Mouse (Mus musculus): ENCODE results near the gene Khnyn. TPM values are rescaled to one million over a fixed set of nuclear protein-coding genes. Genes with fewer than 3 reads are reported as not detected.

The Khnyn gene
- total RNA-seq (2014; rRNA removed) (29.8 and 32.5 TPM in 2 replicates), polyA plus RNA-seq (2012; rRNA removed) (13.3 and 15.4 TPM in 2 replicates)

DNA sequence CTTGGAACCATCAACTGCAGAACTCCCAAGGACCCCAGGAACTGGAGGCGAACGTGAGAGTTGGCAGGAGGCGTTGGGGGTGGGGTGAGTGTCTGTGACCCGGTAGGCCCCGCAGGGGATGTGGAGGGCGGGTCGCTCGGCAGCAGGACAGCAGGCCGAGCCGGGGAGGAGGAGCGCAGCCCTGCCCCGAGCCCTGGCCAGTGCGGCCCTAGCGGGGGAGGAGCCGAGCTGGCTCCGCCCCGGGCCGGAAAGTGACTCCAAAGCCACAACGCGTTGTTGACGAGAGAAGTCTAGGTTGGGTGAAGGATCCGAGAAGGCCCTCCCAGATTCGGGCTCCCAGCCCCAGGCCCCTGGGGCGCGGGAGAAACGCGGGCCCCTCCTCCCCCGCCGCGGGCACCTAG, at the start of gene Khnyn:
TSS of gene Khnyn (plus strand) at position 235 of the 401 bp plus-strand sequence.
- under 1% methylated on average over 30 of the region's 30 CpGs for WGBS
- Histone ChIP-seq H3K27me3 (ENCODE audit: control insufficient read depth, insufficient read depth, low read length) (no peaks in the 10 kb centered on the region), H3K79me2 (ENCODE audit: control insufficient read depth, insufficient read depth, low read length) (peaks cover 9% of the 10 kb centered on the region; the same call in 1 of the 2 replicates), H3K4me1 (ENCODE audit: control insufficient read depth, insufficient read depth, low read length) (peaks cover 20% of the 10 kb centered on the region), H3K9ac (ENCODE audit: low read depth, low read length) (peak within 1 kb of the TSS; percentile 99), H3K4me3 (ENCODE audit: insufficient read depth, low read depth, low read length) (peak within 1 kb of the TSS; percentile 92), H3K27ac (replicated peaks; ENCODE audit: insufficient read depth, low read depth, low read length) (peak within 1 kb of the TSS; percentile 95), H3K36me3 (ENCODE audit: control insufficient read depth, insufficient read depth, low read length) (peaks cover 24% of the 10 kb centered on the region)
- DNase-seq (ENCODE audit: extremely low read depth, low read depth, low spot score): peak; percentile 82
- TF ChIP-seq CTCF (IDR thresholded peaks at IDR 0.05; ENCODE audit: low read depth, low read length) (no peak), POLR2A (IDR thresholded peaks at IDR 0.05; ENCODE audit: extremely low read depth, insufficient read depth, low read length) (peak; percentile 94)

DNA sequence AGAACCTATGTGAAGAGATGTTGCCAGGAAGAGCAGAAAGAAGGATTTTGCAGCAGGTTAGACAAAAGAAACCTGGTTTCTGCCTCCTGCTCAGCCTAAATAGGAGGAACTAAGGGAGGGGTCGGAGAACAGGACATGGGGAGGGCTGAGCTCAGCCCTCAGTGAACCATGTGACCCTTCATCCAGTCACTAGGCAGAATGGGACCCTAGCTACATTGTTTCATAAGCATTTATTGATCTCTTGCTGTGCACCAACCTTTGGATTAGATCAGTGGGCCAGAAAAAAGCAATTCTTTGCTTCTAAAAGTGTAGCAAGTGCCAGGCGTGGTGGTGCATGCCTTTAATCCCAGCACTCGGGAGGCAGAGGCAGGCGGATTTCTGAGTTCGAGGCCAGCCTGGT, 46.4 kb upstream of the Khnyn start:
- Histone ChIP-seq H3K36me3 (ENCODE audit: control insufficient read depth, insufficient read depth, low read length) (no peaks in the 10 kb centered on the region), H3K4me1 (ENCODE audit: control insufficient read depth, insufficient read depth, low read length) (no peaks in the 10 kb centered on the region), H3K4me3 (ENCODE audit: insufficient read depth, low read depth, low read length) (no peak overlapping the region), H3K27me3 (ENCODE audit: control insufficient read depth, insufficient read depth, low read length) (no peaks in the 10 kb centered on the region), H3K27ac (replicated peaks; ENCODE audit: insufficient read depth, low read depth, low read length) (no peak overlapping the region), H3K9ac (ENCODE audit: low read depth, low read length) (no peak overlapping the region), H3K79me2 (ENCODE audit: control insufficient read depth, insufficient read depth, low read length) (no peaks in the 10 kb centered on the region)
- DNase-seq (ENCODE audit: extremely low read depth, low read depth, low spot score): peak; percentile 47
- 35% methylated on average over 5 of the region's 5 CpGs for whole genome bisulfite sequencing
- TF ChIP-seq POLR2A (IDR thresholded peaks at IDR 0.05; ENCODE audit: extremely low read depth, insufficient read depth, low read length) (no peak), CTCF (IDR thresholded peaks at IDR 0.05; ENCODE audit: low read depth, low read length) (no peak)

DNA sequence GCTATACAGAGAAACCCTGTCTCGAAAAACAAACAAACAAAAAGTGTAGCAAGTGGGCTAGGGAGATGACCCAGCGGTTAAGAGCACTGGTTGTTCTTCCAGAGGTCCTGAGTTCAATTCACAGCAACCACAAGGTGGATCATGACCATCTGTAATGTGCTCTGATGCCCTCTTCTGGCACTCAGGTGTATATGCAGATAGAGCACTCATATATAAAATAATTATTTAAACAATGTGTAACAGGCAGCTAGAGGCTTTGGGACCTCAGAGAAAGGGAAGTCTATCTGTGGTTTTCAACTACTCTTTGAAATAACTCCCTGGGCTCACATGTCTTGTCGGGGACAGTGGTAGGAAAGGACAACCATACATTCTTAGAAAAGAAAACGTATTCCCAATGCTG, 46.0 kb upstream of the Khnyn start:
- no peak for DNase-seq (ENCODE audit: extremely low read depth, low read depth, low spot score)

DNA sequence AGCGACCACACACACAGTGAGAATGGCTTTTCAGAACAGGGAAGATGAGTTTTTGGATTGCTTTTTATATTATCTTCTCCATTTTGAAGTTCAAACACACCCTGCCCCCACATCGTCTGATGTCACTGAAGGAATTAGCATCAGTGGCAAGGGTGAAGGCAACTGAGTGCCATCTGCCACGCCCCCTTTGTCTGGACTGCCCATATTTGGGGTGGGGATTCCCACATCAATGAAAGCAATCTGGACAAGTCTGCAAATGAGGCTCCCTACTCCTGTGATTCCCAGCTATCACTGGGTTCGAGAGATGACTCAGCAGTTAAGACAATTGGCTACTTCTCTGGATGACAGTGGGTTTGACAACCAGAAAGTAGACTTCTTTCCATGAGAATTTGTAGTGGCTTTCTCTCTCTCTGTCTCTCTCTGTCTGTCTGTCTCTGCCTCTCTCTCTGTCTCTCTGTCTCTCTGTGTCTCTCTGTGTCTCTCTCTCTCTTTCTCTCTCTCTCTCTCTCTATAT, 43.8 kb upstream of the Khnyn start:
- H3K9ac ChIP-seq (ENCODE audit: low read depth, low read length): no peak overlapping the region
- no peak for TF ChIP-seq CTCF (IDR thresholded peaks at IDR 0.05; ENCODE audit: low read depth, low read length)
- peaks cover 2% of the 10 kb centered on the region; the same call in 1 of the 2 replicates for H3K4me1 ChIP-seq (ENCODE audit: control insufficient read depth, insufficient read depth, low read length)
- WGBS: 77% methylated on average over 4 of the region's 4 CpGs
- no peaks in the 10 kb centered on the region for H3K36me3 ChIP-seq (ENCODE audit: control insufficient read depth, insufficient read depth, low read length)
- no peak for DNase-seq (ENCODE audit: extremely low read depth, low read depth, low spot score)
- no peak overlapping the region for H3K27ac ChIP-seq (replicated peaks; ENCODE audit: insufficient read depth, low read depth, low read length)
- no peaks in the 10 kb centered on the region for H3K27me3 ChIP-seq (ENCODE audit: control insufficient read depth, insufficient read depth, low read length)
- H3K4me3 ChIP-seq (ENCODE audit: insufficient read depth, low read depth, low read length): no peak overlapping the region
- H3K79me2 ChIP-seq (ENCODE audit: control insufficient read depth, insufficient read depth, low read length): no peaks in the 10 kb centered on the region

More for the DNA sequence above, 46.0 kb upstream of the Khnyn start:
- no peaks in the 10 kb centered on the region for H3K79me2 ChIP-seq (ENCODE audit: control insufficient read depth, insufficient read depth, low read length)
- H3K36me3 ChIP-seq (ENCODE audit: control insufficient read depth, insufficient read depth, low read length): no peaks in the 10 kb centered on the region
- H3K4me1 ChIP-seq (ENCODE audit: control insufficient read depth, insufficient read depth, low read length): no peaks in the 10 kb centered on the region
- no peak overlapping the region for H3K4me3 ChIP-seq (ENCODE audit: insufficient read depth, low read depth, low read length)
- TF ChIP-seq CTCF (IDR thresholded peaks at IDR 0.05; ENCODE audit: low read depth, low read length) (no peak), POLR2A (IDR thresholded peaks at IDR 0.05; ENCODE audit: extremely low read depth, insufficient read depth, low read length) (no peak)
- WGBS: 69% methylated on average over 4 of the region's 4 CpGs
- no peak overlapping the region for H3K27ac ChIP-seq (replicated peaks; ENCODE audit: insufficient read depth, low read depth, low read length)
- no peak overlapping the region for H3K9ac ChIP-seq (ENCODE audit: low read depth, low read length)
- H3K27me3 ChIP-seq (ENCODE audit: control insufficient read depth, insufficient read depth, low read length): no peaks in the 10 kb centered on the region

DNA sequence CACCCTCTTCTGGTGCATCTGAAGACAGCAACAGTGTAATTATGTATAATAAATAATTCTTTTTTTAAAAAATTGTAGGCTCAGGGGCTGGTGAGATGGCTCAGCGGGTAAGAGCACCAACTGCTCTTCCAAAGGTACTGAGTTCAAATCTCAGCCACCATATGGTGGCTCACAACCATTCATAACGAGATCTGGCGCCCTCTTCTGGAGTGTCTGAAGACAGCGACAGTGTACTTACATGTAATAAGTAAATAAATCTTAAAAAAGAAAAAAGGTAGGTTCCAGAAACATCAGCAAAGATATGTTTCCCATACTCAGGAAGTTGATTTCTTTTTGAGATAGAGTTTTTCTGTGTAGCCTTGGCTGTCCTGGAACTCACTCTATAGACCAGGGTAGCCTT, 42.0 kb upstream of the Khnyn start:
- no peaks in the 10 kb centered on the region for H3K36me3 ChIP-seq (ENCODE audit: control insufficient read depth, insufficient read depth, low read length)
- WGBS: 87% methylated on average over 4 of the region's 4 CpGs
- H3K4me1 ChIP-seq (ENCODE audit: control insufficient read depth, insufficient read depth, low read length): peaks cover 3% of the 10 kb centered on the region; the same call in 1 of the 2 replicates
- H3K79me2 ChIP-seq (ENCODE audit: control insufficient read depth, insufficient read depth, low read length): no peaks in the 10 kb centered on the region
- no peak for TF ChIP-seq CTCF (IDR thresholded peaks at IDR 0.05; ENCODE audit: low read depth, low read length)
- no peak for TF ChIP-seq POLR2A (IDR thresholded peaks at IDR 0.05; ENCODE audit: extremely low read depth, insufficient read depth, low read length)
- H3K9ac ChIP-seq (ENCODE audit: low read depth, low read length): no peak overlapping the region
- no peak overlapping the region for H3K27ac ChIP-seq (replicated peaks; ENCODE audit: insufficient read depth, low read depth, low read length)
- no peaks in the 10 kb centered on the region for H3K27me3 ChIP-seq (ENCODE audit: control insufficient read depth, insufficient read depth, low read length)
- DNase-seq (ENCODE audit: extremely low read depth, low read depth, low spot score): no peak
- H3K4me3 ChIP-seq (ENCODE audit: insufficient read depth, low read depth, low read length): no peak overlapping the region

DNA sequence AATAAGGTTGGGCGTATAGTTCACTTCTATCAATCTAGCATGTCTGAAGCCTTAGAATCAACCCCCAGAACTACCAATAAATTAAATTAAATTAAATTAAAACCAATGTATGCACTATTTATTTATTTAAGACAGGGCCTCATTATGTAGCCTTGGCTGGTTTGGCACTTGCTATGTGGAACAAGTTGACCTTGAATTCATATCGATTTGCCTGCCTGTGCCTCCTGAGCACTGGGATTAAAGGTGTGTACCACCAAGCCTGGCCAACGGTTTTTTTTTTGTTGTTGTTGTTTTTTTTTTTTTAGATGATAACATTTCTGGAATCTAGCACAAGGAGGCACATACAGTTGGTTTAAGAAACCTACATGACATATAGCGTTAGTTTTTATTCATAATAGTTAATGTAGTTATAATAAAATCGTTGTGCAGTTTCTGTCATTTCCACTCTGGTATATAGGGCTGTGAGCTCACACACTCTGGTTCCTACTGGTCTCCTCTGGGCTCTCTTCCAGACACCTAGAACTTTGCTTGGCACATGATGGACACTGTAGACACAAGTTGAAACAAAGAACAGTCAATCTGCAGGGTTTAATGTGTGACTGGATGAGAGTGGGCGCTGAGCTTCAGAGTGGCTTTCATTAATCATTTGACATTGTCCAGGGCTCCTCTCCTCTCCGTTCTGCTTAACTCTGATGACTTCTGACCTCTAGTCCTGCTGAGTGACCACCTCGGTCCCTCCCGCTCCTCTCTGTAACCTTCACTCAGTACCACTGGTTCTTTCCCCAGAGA, 39.0 kb upstream of the Khnyn start:
- no peak overlapping the region for H3K27ac ChIP-seq (replicated peaks; ENCODE audit: insufficient read depth, low read depth, low read length)
- H3K27me3 ChIP-seq (ENCODE audit: control insufficient read depth, insufficient read depth, low read length): no peaks in the 10 kb centered on the region
- peaks cover 3% of the 10 kb centered on the region; the same call in 1 of the 2 replicates for H3K4me1 ChIP-seq (ENCODE audit: control insufficient read depth, insufficient read depth, low read length)
- H3K79me2 ChIP-seq (ENCODE audit: control insufficient read depth, insufficient read depth, low read length): no peaks in the 10 kb centered on the region
- H3K9ac ChIP-seq (ENCODE audit: low read depth, low read length): no peak overlapping the region
- no peak overlapping the region for H3K4me3 ChIP-seq (ENCODE audit: insufficient read depth, low read depth, low read length)
- DNase-seq (ENCODE audit: extremely low read depth, low read depth, low spot score): peak; percentile 66
- WGBS: 44% methylated on average over 9 of the region's 9 CpGs
- TF ChIP-seq POLR2A (IDR thresholded peaks at IDR 0.05; ENCODE audit: extremely low read depth, insufficient read depth, low read length) (no peak), CTCF (IDR thresholded peaks at IDR 0.05; ENCODE audit: low read depth, low read length) (no peak)
- H3K36me3 ChIP-seq (ENCODE audit: control insufficient read depth, insufficient read depth, low read length): no peaks in the 10 kb centered on the region

All from liver, adult 2 months (tissue).